Mouse (Mus musculus) Patski (cell line): ENCODE data around the gene Gna14. TPM values are rescaled to one million over a fixed set of nuclear protein-coding genes. Genes with fewer than 3 reads are reported as not detected.

Experiments
- ATAC-seq: fragments of 100-300 bp; one replicate; pipeline ENCODE4 v1.8.0; 2021
- CTCF ChIA-PET: fragments of 350-600 bp; sonication (Branson Sonifier 250); formaldehyde crosslinking; loops from one replicate; lab custom pipeline; 2022; ENCODE audit warnings: inconsistent platforms; lab: Charles Lee
- POLR2A ChIA-PET: fragments of 350-600 bp; sonication (Branson Sonifier 250); formaldehyde crosslinking; loops from one replicate; lab custom pipeline; 2022; ENCODE audit warnings: antibody characterized with exemption, inconsistent platforms; lab: Charles Lee
- DNase-seq: peaks from one replicate; pipeline ENCODE4 v3.0.0-alpha.2; 2011; ENCODE audit warnings: low read depth, low spot score
- H3K27me3 ChIP-seq: fragments of 371-371 bp; one replicate; pipeline ENCODE4 v1.5.1; 2021
- CTCF ChIP-seq: fragments of 100-300 bp; IDR thresholded peaks from one replicate; pipeline ENCODE4 v1.5.1; 2021
- in situ Hi-C: fragments of 300-500 bp; cut with MboI; formaldehyde crosslinking; loops from 3 replicates; pipeline ENCODE4 v1.11.1; 2018; ENCODE audit warnings: low pct_unique_long_range_greater_than_20kb, mixed read lengths
- polyA plus RNA-seq: library from polyadenylated mRNA; unstranded; gene quantifications from one replicate; pipeline ENCODE4 v1.2.3, GENCODE M21; 2021

The Gna14 gene
- polyA plus RNA-seq, 1 experiment from 2014 or later, result 0.45 TPM

GRCm38 (mm10) chr19:16434879-16435278 is 683 bp upstream of the Gna14 start:
- in situ Hi-C loops, result no loop called here
- POLR2A ChIA-PET, result no interaction called here
- no peaks in the 10 kb centered on the region for H3K27me3 ChIP-seq

GRCm38 (mm10) chr19:16436335-16437169 is 990 bp downstream of the Gna14 start:
- in situ Hi-C loops, result no loop called here
- ChIA-PET POLR2A (no interaction called here), CTCF (interaction anchor here (0.9 kb wide), 1 partner anchor 32 kb away, joined by 3 read pairs; no protein-coding TSS in a partner anchor)
- DNase-seq (no peak), ATAC-seq (no peak)
- no peak for TF ChIP-seq CTCF
- H3K27me3 ChIP-seq, result no peaks in the 10 kb centered on the region

More at GRCm38 (mm10) chr19:16434879-16435278, 683 bp upstream of the Gna14 start:
- no peak for DNase-seq
- no peak for ATAC-seq
- CTCF ChIA-PET, result interaction anchor here (1.0 kb wide), 1 partner anchor 16 kb away, joined by 3 read pairs; no protein-coding TSS in a partner anchor
- no peak for TF ChIP-seq CTCF

GRCm38 (mm10) chr19:16437170-16437483 is 1.6 kb downstream of the Gna14 start:
- ChIA-PET POLR2A (no interaction called here), CTCF (interaction anchor here (0.9 kb wide), 1 partner anchor 32 kb away, joined by 3 read pairs; no protein-coding TSS in a partner anchor)
- ATAC-seq, result no peak
- H3K27me3 ChIP-seq, result no peaks in the 10 kb centered on the region
- no peak for TF ChIP-seq CTCF
- in situ Hi-C loops, result no loop called here
- no peak for DNase-seq

- in situ Hi-C loops, result no loop called here
- DNase-seq, result no peak
- no peaks in the 10 kb centered on the region for H3K27me3 ChIP-seq
- POLR2A ChIA-PET, result no interaction called here
- no peak for TF ChIP-seq CTCF
- ATAC-seq, result no peak
- CTCF ChIA-PET, result interaction anchor here (0.9 kb wide), 1 partner anchor 13 kb away, joined by 3 read pairs; no protein-coding TSS in a partner anchor
These were observed 2.3 kb downstream of the Gna14 start for GRCm38 (mm10) chr19:16437906-16438305.

GRCm38 (mm10) chr19:16439278-16439677 is 3.7 kb downstream of the Gna14 start:
- no peak for TF ChIP-seq CTCF
- ChIA-PET POLR2A (no interaction called here), CTCF (no interaction called here)
- in situ Hi-C loops, result no loop called here
- no peaks in the 10 kb centered on the region for H3K27me3 ChIP-seq
- DNase-seq (peak; percentile 72), ATAC-seq (peak; percentile 77)

- ChIA-PET CTCF (no interaction called here), POLR2A (interaction anchor here (0.6 kb wide), 1 partner anchor 240 kb away, joined by 3 read pairs; no protein-coding TSS in a partner anchor)
- TF ChIP-seq CTCF, result no peak
- in situ Hi-C loops, result no loop called here
- DNase-seq (no peak), ATAC-seq (no peak)
- no peaks in the 10 kb centered on the region for H3K27me3 ChIP-seq
These were observed 4.3 kb downstream of the Gna14 start for GRCm38 (mm10) chr19:16439834-16440233.

GRCm38 (mm10) chr19:16441329-16441728 is 5.8 kb downstream of the Gna14 start:
- DNase-seq (no peak), ATAC-seq (no peak)
- no peaks in the 10 kb centered on the region for H3K27me3 ChIP-seq
- POLR2A ChIA-PET, result no interaction called here
- no peak for TF ChIP-seq CTCF
- in situ Hi-C loops, result no loop called here
- CTCF ChIA-PET, result no interaction called here

GRCm38 (mm10) chr19:16443335-16443734 is 7.8 kb downstream of the Gna14 start:
- ChIA-PET CTCF (interaction anchor here (0.6 to 1.4 kb wide), 2 partner anchors 29 to 471 kb away, joined by 3 read pairs; no protein-coding TSS in a partner anchor), POLR2A (no interaction called here)
- no peaks in the 10 kb centered on the region for H3K27me3 ChIP-seq
- no peak for TF ChIP-seq CTCF
- DNase-seq (no peak), ATAC-seq (no peak)
- in situ Hi-C loops, result no loop called here

GRCm38 (mm10) chr19:16446612-16447011 is 11.1 kb downstream of the Gna14 start:
- ATAC-seq (no peak), DNase-seq (no peak)
- no peaks in the 10 kb centered on the region for H3K27me3 ChIP-seq
- ChIA-PET POLR2A (no interaction called here), CTCF (no interaction called here)
- TF ChIP-seq CTCF, result no peak
- in situ Hi-C loops, result no loop called here

GRCm38 (mm10) chr19:16447832-16448621 is 12.5 kb downstream of the Gna14 start:
- POLR2A ChIA-PET, result no interaction called here
- no peak for ATAC-seq
- CTCF ChIA-PET, result no interaction called here
- H3K27me3 ChIP-seq, result no peaks in the 10 kb centered on the region
- no peak for TF ChIP-seq CTCF
- DNase-seq, result no peak
- in situ Hi-C loops, result no loop called here

- TF ChIP-seq CTCF, result no peak
- CTCF ChIA-PET, result no interaction called here
- no peak for ATAC-seq
These were observed 13.2 kb downstream of the Gna14 start for GRCm38 (mm10) chr19:16448796-16449195.

More at GRCm38 (mm10) chr19:16448796-16449195, 13.2 kb downstream of the Gna14 start:
- POLR2A ChIA-PET, result no interaction called here
- in situ Hi-C loops, result no loop called here
- no peaks in the 10 kb centered on the region for H3K27me3 ChIP-seq
- DNase-seq, result no peak
